Mouse (Mus musculus) CH12.LX (cell line): ENCODE results near the gene Dnm3. TPM values are rescaled to one million over a fixed set of nuclear protein-coding genes. Genes with fewer than 3 reads are reported as not detected.

ENCODE experiments used
- DNase-seq: peaks from one replicate; pipeline ENCODE4 v3.0.0-alpha.2; 2013; ENCODE audit errors: extremely low read depth
- H3K27ac ChIP-seq: 2 replicates; pipeline ENCODE4 v1.5.1; 2012; ENCODE audit warnings: low read depth, mild to moderate bottlenecking, control low read depth, moderate library complexity; ENCODE audit not compliant: insufficient read depth
- H3K27me3 ChIP-seq: replicated peaks from 2 replicates; pipeline ENCODE3; 2012; ENCODE audit warnings: inconsistent platforms
- H3K36me3 ChIP-seq, 2 experiments: replicated peaks in 1 of 2; 2 replicates each; pipeline versions ENCODE3 to v1.6.1; 2012; ENCODE audit warnings: inconsistent platforms in 1 of 2, low read length in 1 of 2, mild to moderate bottlenecking in 1 of 2, mixed read lengths in 1 of 2, moderate library complexity in 1 of 2; ENCODE audit not compliant: control insufficient read depth in 1 of 2, insufficient read depth in 1 of 2
- H3K4me1 ChIP-seq, 2 experiments: 2 replicates each; pipeline ENCODE4 v1.6.1; 2012; ENCODE audit warnings: inconsistent platforms in 1 of 2, moderate library complexity in 1 of 2; ENCODE audit not compliant: insufficient read depth in 2 of 2, control insufficient read depth in 1 of 2
- H3K4me2 ChIP-seq: 2 replicates; pipeline ENCODE4 v1.6.1; 2012; ENCODE audit warnings: low read depth, mild to moderate bottlenecking, control low read depth; ENCODE audit not compliant: poor library complexity, insufficient read depth, severe bottlenecking
- H3K4me3 ChIP-seq, 3 experiments: fragments of 150-350 bp in 1 of 3; sonication (generic) in 1 of 3; replicated peaks in 1 of 3; 2 replicates each; pipeline versions ENCODE3 to v1.5.1; 2011 to 2012; ENCODE audit warnings: low read depth in 2 of 3, low read length in 2 of 3, mild to moderate bottlenecking in 2 of 3, moderate library complexity in 2 of 3, control low read depth in 1 of 3, improper control_type of control experiment in 1 of 3, inconsistent platforms in 1 of 3, mixed read lengths in 1 of 3; ENCODE audit not compliant: poor library complexity in 1 of 3
- H3K79me2 ChIP-seq: replicated peaks from 2 replicates; pipeline ENCODE4 v1.6.1; 2012; ENCODE audit warnings: mild to moderate bottlenecking, moderate library complexity; ENCODE audit not compliant: control insufficient read depth, poor library complexity, insufficient read depth, severe bottlenecking; ENCODE audit errors: extremely low read depth
- H3K9ac ChIP-seq: 2 replicates; pipeline ENCODE4 v1.6.1; 2012; ENCODE audit warnings: low read depth, mild to moderate bottlenecking, control low read depth, moderate library complexity; ENCODE audit not compliant: insufficient read depth
- H3K9me3 ChIP-seq: replicated peaks from 2 replicates; pipeline ENCODE3; 2012; ENCODE audit warnings: low read length, inconsistent platforms, mixed read lengths
- BHLHE40 ChIP-seq: IDR thresholded peaks from 2 replicates; pipeline ENCODE4 v1.6.1; 2011; ENCODE audit warnings: mild to moderate bottlenecking, low read depth, low read length, improper control_type of control experiment
- CHD1 ChIP-seq: IDR thresholded peaks from 2 replicates; pipeline ENCODE4 v1.6.1; 2012; ENCODE audit warnings: low read depth, low read length, improper control_type of control experiment, inconsistent platforms
- E2F4 ChIP-seq: IDR thresholded peaks from 2 replicates; pipeline ENCODE4 v1.6.1; 2011; ENCODE audit warnings: low read depth, low read length, improper control_type of control experiment; ENCODE audit not compliant: insufficient replicate concordance
- ELF1 ChIP-seq: IDR thresholded peaks from 2 replicates; pipeline ENCODE4 v1.6.1; 2014; ENCODE audit warnings: low read depth, mild to moderate bottlenecking, inconsistent platforms, low read length, improper control_type of control experiment
- ETS1 ChIP-seq: conservative IDR thresholded peaks from 2 replicates; pipeline ENCODE4 v1.6.1; 2012; ENCODE audit warnings: low read depth, mild to moderate bottlenecking, inconsistent platforms, low read length, improper control_type of control experiment, moderate library complexity
- HCFC1 ChIP-seq: IDR thresholded peaks from 2 replicates; pipeline ENCODE4 v1.6.1; 2012; ENCODE audit warnings: low read depth, mild to moderate bottlenecking, inconsistent platforms, low read length, improper control_type of control experiment
- IRF4 ChIP-seq: IDR thresholded peaks from 2 replicates; pipeline ENCODE4 v1.6.1; 2014; ENCODE audit warnings: low read depth, mild to moderate bottlenecking, inconsistent platforms, low read length, improper control_type of control experiment
- JUN ChIP-seq: IDR thresholded peaks from 2 replicates; pipeline ENCODE4 v1.6.1; 2011; ENCODE audit warnings: low read depth, mild to moderate bottlenecking, low read length, improper control_type of control experiment, moderate library complexity; ENCODE audit not compliant: insufficient read depth
- JUND ChIP-seq: conservative IDR thresholded peaks from 2 replicates; pipeline ENCODE4 v1.6.1; 2011; ENCODE audit warnings: low read depth, low read length, improper control_type of control experiment
- KAT2A ChIP-seq: IDR thresholded peaks from 2 replicates; pipeline ENCODE4 v1.6.1; 2012; ENCODE audit warnings: low read length, improper control_type of control experiment, inconsistent platforms; ENCODE audit not compliant: insufficient replicate concordance
- MAFK ChIP-seq: IDR thresholded peaks from 2 replicates; pipeline ENCODE4 v1.6.1; 2011; ENCODE audit warnings: low read length, improper control_type of control experiment; ENCODE audit not compliant: insufficient replicate concordance
- MXI1 ChIP-seq: IDR thresholded peaks from 2 replicates; pipeline ENCODE4 v1.6.1; 2011; ENCODE audit warnings: mild to moderate bottlenecking, low read depth, low read length, improper control_type of control experiment
- MYC ChIP-seq: IDR thresholded peaks from 2 replicates; pipeline ENCODE4 v1.6.1; 2011; ENCODE audit warnings: low read depth, mild to moderate bottlenecking, improper control_type of control experiment, low read length
- NRF1 ChIP-seq: IDR thresholded peaks from 2 replicates; pipeline ENCODE4 v1.6.1; 2014; ENCODE audit warnings: low read depth, mild to moderate bottlenecking, inconsistent platforms, low read length, improper control_type of control experiment, moderate library complexity
- PAX5 ChIP-seq: IDR thresholded peaks from 2 replicates; pipeline ENCODE4 v1.6.1; 2012; ENCODE audit warnings: low read length, inconsistent platforms, mixed read lengths
- UBTF ChIP-seq: IDR thresholded peaks from 2 replicates; pipeline ENCODE4 v1.6.1; 2012; ENCODE audit warnings: low read depth, mild to moderate bottlenecking, inconsistent platforms, low read length, improper control_type of control experiment, moderate library complexity
- USF1 ChIP-seq: IDR thresholded peaks from 2 replicates; pipeline ENCODE4 v1.6.1; 2014; ENCODE audit warnings: low read depth, mild to moderate bottlenecking, inconsistent platforms, low read length, improper control_type of control experiment
- USF2 ChIP-seq: conservative IDR thresholded peaks from 2 replicates; pipeline ENCODE4 v1.6.1; 2011; ENCODE audit warnings: low read depth, low read length, improper control_type of control experiment
- ZMIZ1 ChIP-seq: IDR thresholded peaks from 2 replicates; pipeline ENCODE4 v1.6.1; 2012; ENCODE audit warnings: low read depth, mild to moderate bottlenecking, inconsistent platforms, low read length, improper control_type of control experiment
- ZNF384 ChIP-seq: IDR thresholded peaks from 2 replicates; pipeline ENCODE4 v1.6.1; 2012; ENCODE audit warnings: low read depth, low read length, improper control_type of control experiment, inconsistent platforms
- dilution Hi-C: fragments of 300-500 bp; cut with MboI; formaldehyde crosslinking; loops from 2 replicates; pipeline ENCODE4 v1.14.3; 2020; ENCODE audit warnings: low sequenced_read_pairs; ENCODE audit not compliant: extremely low pct_unique_long_range_greater_than_20kb, extremely low pct_ligation_motif_present
- in situ Hi-C: fragments of 300-500 bp; cut with MboI; formaldehyde crosslinking; loops from 3 replicates; pipeline ENCODE4 v1.14.3; 2019; ENCODE audit warnings: low sequenced_read_pairs, low pct_ligation_motif_present, low pct_unique_long_range_greater_than_20kb, mixed read lengths
- polyA plus RNA-seq: library from polyadenylated mRNA; unstranded; fragments of >175 nt; gene quantifications from 2 replicates; pipeline ENCODE4 v1.2.1, GENCODE M21; 2012; ENCODE audit warnings: low read depth; ENCODE audit not compliant: insufficient read length
- total RNA-seq, 2 experiments: library from RNA; depleted of rRNA; stranded (reverse); fragments of 300-350 nt in 1 of 2; fragments of >200 nt in 1 of 2; gene quantifications; 2 replicates each; pipeline ENCODE4 v1.2.3; 2012 to 2014

Gene Dnm3
- total and polyA plus RNA-seq, 3 experiments, result 3.6 to 9.5 (median 6.9) TPM

DNA sequence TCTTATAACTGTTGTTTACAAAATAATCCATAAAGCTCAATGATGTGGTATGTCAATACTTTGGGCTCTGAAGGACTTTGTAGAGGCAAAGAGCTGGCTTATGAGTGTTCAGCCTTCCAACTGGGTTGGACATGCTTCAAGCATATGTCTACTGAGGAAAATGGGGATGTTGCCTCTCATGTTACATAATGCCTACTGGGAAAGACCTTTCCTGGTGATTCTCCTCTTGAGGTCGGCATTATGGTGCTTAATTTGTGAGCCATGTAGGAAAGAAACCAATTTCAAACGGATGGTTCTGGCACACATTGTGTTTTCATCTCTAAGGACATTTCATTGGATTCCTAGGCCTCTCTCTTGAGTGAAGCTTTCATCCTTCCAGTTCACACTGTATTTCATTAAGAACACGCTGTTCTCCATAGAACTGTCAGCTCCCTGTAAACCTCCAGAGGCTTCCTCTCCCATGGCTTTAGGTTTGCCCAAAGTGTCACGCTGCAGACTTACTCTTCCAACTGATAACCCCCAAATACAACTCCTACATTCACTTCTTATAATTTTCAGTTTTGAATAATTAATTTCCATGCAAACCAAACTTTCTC lies 370.7 kb downstream of the Dnm3 start:
- H3K9ac ChIP-seq, result no peak overlapping the region
- TF ChIP-seq USF1 (no peak), JUND (no peak), IRF4 (no peak)
- dilution Hi-C loops, result no loop called here
- H3K4me2 ChIP-seq, result no peak overlapping the region
- no peaks in the 10 kb centered on the region for H3K79me2 ChIP-seq
- H3K4me1 ChIP-seq, result peaks cover 6% of the 10 kb centered on the region in 2 experiments; a peak in 3 of 4 replicates
- no peak for DNase-seq
- H3K9me3 ChIP-seq, result no peaks in the 10 kb centered on the region
- no peak overlapping the region for H3K4me3 ChIP-seq
- H3K27me3 ChIP-seq, result no peaks in the 10 kb centered on the region
- in situ Hi-C loops, result no loop called here
- peaks cover 2 to 3% of the 10 kb centered on the region in 2 experiments for H3K36me3 ChIP-seq
- H3K27ac ChIP-seq, result no peak overlapping the region

GRCm38 (mm10) chr1:162100961-162101830 lies 376.6 kb downstream of the Dnm3 start:
- no peaks in the 10 kb centered on the region for H3K27me3 ChIP-seq
- in situ Hi-C loops (no loop called here), dilution Hi-C loops (no loop called here)
- H3K9me3 ChIP-seq, result no peaks in the 10 kb centered on the region
- peaks cover 6 to 12% of the 10 kb centered on the region in 2 experiments; a peak in 3 of 4 replicates for H3K4me1 ChIP-seq
- H3K79me2 ChIP-seq, result no peaks in the 10 kb centered on the region
- no peak overlapping the region for H3K4me2 ChIP-seq
- peaks cover 0 to 2% of the 10 kb centered on the region in 2 experiments for H3K36me3 ChIP-seq
- TF ChIP-seq CHD1 (no peak), PAX5 (no peak), ZNF384 (no peak), IRF4 (no peak), HCFC1 (no peak), E2F4 (no peak), ETS1 (no peak), MAFK (no peak), ELF1 (no peak), UBTF (no peak), ZMIZ1 (no peak), MYC (no peak), USF2 (no peak), KAT2A (no peak), NRF1 (no peak), JUN (no peak), BHLHE40 (no peak), MXI1 (no peak)
- no peak overlapping the region for H3K9ac ChIP-seq
- H3K4me3 ChIP-seq, result no peak overlapping the region
- no peak for DNase-seq
- H3K27ac ChIP-seq, result no peak overlapping the region
